Mouse (Mus musculus) forebrain, embryonic 13.5 days (tissue): ENCODE measurements around the gene Derl2. TPM values are rescaled to one million over a fixed set of nuclear protein-coding genes. Genes with fewer than 3 reads are reported as not detected.

Experiments
- polyA plus RNA-seq: library from polyadenylated mRNA; unstranded; fragments of >200 nt; fragmentation: Nextera tagmentation; extraction: Ambion mirVana; gene quantifications from 2 replicates; pipeline ENCODE4 v1.2.1, GENCODE M21; 2015

Gene Derl2
- polyA plus RNA-seq, 1 experiment from 2014 or later: 37.8 TPM

Other genes with a start within 250 kb of the Derl2 start
- not detected in 2 replicates for gene Scimp, start 207.3 kb downstream of the Derl2 start, polyA plus RNA-seq
- gene Rabep1, start 175.1 kb downstream of the Derl2 start, polyA plus RNA-seq: 66.6 and 69.6 TPM in 2 replicates
- gene Nup88, start 49.9 kb downstream of the Derl2 start, polyA plus RNA-seq: 153 and 162 TPM in 2 replicates
- 92.5 and 96.0 TPM in 2 replicates for gene Rpain, start 49.6 kb downstream of the Derl2 start, polyA plus RNA-seq
- gene C1qbp, start 36.8 kb downstream of the Derl2 start, polyA plus RNA-seq: 229 and 242 TPM in 2 replicates
- 11.9 and 14.8 TPM in 2 replicates for gene Dhx33, start 15.4 kb downstream of the Derl2 start, polyA plus RNA-seq
- gene Mis12, start 230 bp downstream of the Derl2 start, polyA plus RNA-seq: 51.3 and 53.5 TPM in 2 replicates
- gene 6330403K07Rik, start 13.7 kb upstream of the Derl2 start, polyA plus RNA-seq: 425 and 437 TPM in 2 replicates
- not detected in 2 replicates for gene Nlrp1a, start 124.9 kb upstream of the Derl2 start, polyA plus RNA-seq
- not detected in 2 replicates for gene Nlrp1b, start 210.9 kb upstream of the Derl2 start, polyA plus RNA-seq